Mouse (Mus musculus) liver, embryonic 15.5 days (tissue): ENCODE results near the gene Olfr49. TPM values are rescaled to one million over a fixed set of nuclear protein-coding genes. Genes with fewer than 3 reads are reported as not detected.

ENCODE experiments used
- ATAC-seq: fragments of 200-750 bp; cut with Nextera tagmentation; 2 replicates; pipeline ENCODE4 v1.8.0; 2017; ENCODE audit warnings: moderate number of reproducible peaks, mild to moderate bottlenecking, moderate library complexity; ENCODE audit not compliant: insufficient read depth
- H3K27ac ChIP-seq: fragments of 300-500 bp; sonication (generic); replicated peaks from 2 replicates; pipeline ENCODE4 v1.5.1; 2015; ENCODE audit warnings: mild to moderate bottlenecking, inconsistent platforms
- H3K27me3 ChIP-seq: fragments of 300-500 bp; sonication (generic); 2 replicates; pipeline ENCODE4 v1.6.1; 2015; ENCODE audit warnings: mild to moderate bottlenecking, inconsistent platforms
- H3K36me3 ChIP-seq: fragments of 300-500 bp; sonication (generic); replicated peaks from 2 replicates; pipeline ENCODE4 v1.6.1; 2015; ENCODE audit warnings: moderate library complexity, mild to moderate bottlenecking, inconsistent platforms
- H3K4me1 ChIP-seq: fragments of 300-500 bp; sonication (generic); replicated peaks from 2 replicates; pipeline ENCODE4 v1.6.1; 2015; ENCODE audit warnings: inconsistent platforms
- H3K4me2 ChIP-seq: fragments of 300-500 bp; sonication (generic); 2 replicates; pipeline ENCODE4 v1.6.1; 2015; ENCODE audit warnings: moderate library complexity, mild to moderate bottlenecking, inconsistent platforms
- H3K4me3 ChIP-seq: fragments of 300-500 bp; sonication (generic); replicated peaks from 2 replicates; pipeline ENCODE4 v1.5.1; 2015; ENCODE audit warnings: mild to moderate bottlenecking, inconsistent platforms
- H3K9ac ChIP-seq: fragments of 300-500 bp; sonication (generic); 2 replicates; pipeline ENCODE4 v1.6.1; 2015; ENCODE audit warnings: moderate library complexity, mild to moderate bottlenecking, inconsistent platforms
- H3K9me3 ChIP-seq: fragments of 300-500 bp; sonication (generic); replicated peaks from 2 replicates; pipeline ENCODE4 v1.6.1; 2016; ENCODE audit warnings: inconsistent platforms
- WGBS: fragments of 180-500 bp; shearing (Covaris S2); methylation state at CpG from one replicate; pipeline ENCODE4 v1.1.7; 2015; ENCODE audit warnings: mixed read lengths; ENCODE audit not compliant: insufficient replicate concordance; 5-methylcytosine and 5-hydroxymethylcytosine counted together
- polyA plus RNA-seq: library from polyadenylated mRNA; unstranded; fragments of >200 nt; fragmentation: Nextera tagmentation; extraction: Ambion mirVana; gene quantifications from 2 replicates; pipeline ENCODE4 v1.2.1, GENCODE M21; 2015

The Olfr49 gene
- polyA plus RNA-seq, 1 experiment from 2014 or later: not detected

- Histone ChIP-seq H3K4me2 (peak overlapping the region; percentile 93), H3K27ac (no peak overlapping the region), H3K36me3 (no peaks in the 10 kb centered on the region; the same call in 1 of the 2 replicates), H3K9me3 (no peaks in the 10 kb centered on the region), H3K9ac (no peak overlapping the region; the same call in 1 of the 2 replicates), H3K4me3 (peak overlapping the region; percentile 71), H3K4me1 (peaks cover 32% of the 10 kb centered on the region), H3K27me3 (no peaks in the 10 kb centered on the region)
- no peak for ATAC-seq
- 61% methylated on average over 2 of the region's 2 CpGs for WGBS
These were observed 24.5 kb downstream of the Olfr49 start for GRCm38 (mm10) chr14:54260196-54260595.

- Histone ChIP-seq H3K4me1 (peaks cover 37% of the 10 kb centered on the region), H3K4me3 (peak overlapping the region; percentile 71), H3K27ac (peak overlapping the region; percentile 82; the same call in 1 of the 2 replicates), H3K9me3 (no peaks in the 10 kb centered on the region), H3K9ac (peak overlapping the region; percentile 74), H3K36me3 (no peaks in the 10 kb centered on the region; the same call in 1 of the 2 replicates), H3K27me3 (no peaks in the 10 kb centered on the region), H3K4me2 (peak overlapping the region; percentile 93)
- 18% methylated on average over 8 of the region's 8 CpGs for whole genome bisulfite sequencing
- no peak for ATAC-seq
These were observed 25.0 kb downstream of the Olfr49 start for GRCm38 (mm10) chr14:54259722-54260085.

- H3K4me2 ChIP-seq: peak overlapping the region; percentile 93
- 1% methylated on average over 35 of the region's 35 CpGs for WGBS
- H3K4me1 ChIP-seq: peaks cover 43% of the 10 kb centered on the region
- peak overlapping the region; percentile 82 for H3K27ac ChIP-seq
- peak overlapping the region; percentile 71 for H3K4me3 ChIP-seq
- no peaks in the 10 kb centered on the region for H3K27me3 ChIP-seq
- peak overlapping the region; percentile 74 for H3K9ac ChIP-seq
- ATAC-seq: peak; percentile 90
- H3K36me3 ChIP-seq: no peaks in the 10 kb centered on the region; the same call in 1 of the 2 replicates
- no peaks in the 10 kb centered on the region for H3K9me3 ChIP-seq
These were observed 25.6 kb downstream of the Olfr49 start for GRCm38 (mm10) chr14:54259003-54259721.

GRCm38 (mm10) chr14:54258131-54258670 is 26.5 kb downstream of the Olfr49 start:
- ATAC-seq: no peak
- peak overlapping the region; percentile 93 for H3K4me2 ChIP-seq
- H3K27me3 ChIP-seq: no peaks in the 10 kb centered on the region
- peaks cover 44% of the 10 kb centered on the region for H3K4me1 ChIP-seq
- 47% methylated on average over 7 of the region's 7 CpGs for WGBS
- H3K27ac ChIP-seq: peak overlapping the region; percentile 82
- H3K9ac ChIP-seq: no peak overlapping the region
- H3K9me3 ChIP-seq: no peaks in the 10 kb centered on the region
- no peaks in the 10 kb centered on the region for H3K36me3 ChIP-seq
- peak overlapping the region; percentile 71; the same call in 1 of the 2 replicates for H3K4me3 ChIP-seq

- Histone ChIP-seq H3K4me1 (peaks cover 63% of the 10 kb centered on the region), H3K9me3 (no peaks in the 10 kb centered on the region), H3K4me3 (peak overlapping the region; percentile 91), H3K9ac (peak overlapping the region; percentile 87), H3K4me2 (peak overlapping the region; percentile 86), H3K36me3 (no peaks in the 10 kb centered on the region), H3K27ac (peak overlapping the region; percentile 97), H3K27me3 (no peaks in the 10 kb centered on the region)
- WGBS: 45% methylated on average over 12 of the region's 12 CpGs
- no peak for ATAC-seq
These were observed 30.0 kb downstream of the Olfr49 start for GRCm38 (mm10) chr14:54254670-54255202.

GRCm38 (mm10) chr14:54253741-54254291 is 30.9 kb downstream of the Olfr49 start, which contains the start of the genes Dad1 and Abhd4:
TSS of gene Dad1 (minus strand) at chr14:54254104.
TSS of gene Abhd4 (plus strand) at chr14:54254188.
- no peaks in the 10 kb centered on the region for H3K36me3 ChIP-seq
- H3K9ac ChIP-seq: peak within 1 kb of the TSS; percentile 87
- peak within 1 kb of the TSS; percentile 91 for H3K4me3 ChIP-seq
- no peaks in the 10 kb centered on the region for H3K9me3 ChIP-seq
- peak within 1 kb of the TSS; percentile 86 for H3K4me2 ChIP-seq
- no peaks in the 10 kb centered on the region for H3K27me3 ChIP-seq
- peaks cover 63% of the 10 kb centered on the region for H3K4me1 ChIP-seq
- ATAC-seq: peak; percentile 100
- peak within 1 kb of the TSS; percentile 97 for H3K27ac ChIP-seq
- under 1% methylated on average over 39 of the region's 39 CpGs for WGBS

- H3K4me1 ChIP-seq: peaks cover 51% of the 10 kb centered on the region
- no peaks in the 10 kb centered on the region for H3K27me3 ChIP-seq
- H3K9ac ChIP-seq: no peak overlapping the region
- peaks cover 18% of the 10 kb centered on the region for H3K36me3 ChIP-seq
- no peak for ATAC-seq
- no peaks in the 10 kb centered on the region for H3K9me3 ChIP-seq
- no peak overlapping the region for H3K27ac ChIP-seq
- H3K4me2 ChIP-seq: no peak overlapping the region
- no peak overlapping the region for H3K4me3 ChIP-seq
- WGBS: 56% methylated on average over 4 of the region's 4 CpGs
These were observed 34.6 kb downstream of the Olfr49 start for GRCm38 (mm10) chr14:54250122-54250521.

- Histone ChIP-seq H3K4me2 (no peak overlapping the region), H3K4me3 (no peak overlapping the region), H3K27me3 (no peaks in the 10 kb centered on the region), H3K9ac (no peak overlapping the region), H3K4me1 (peaks cover 43% of the 10 kb centered on the region), H3K27ac (no peak overlapping the region), H3K9me3 (no peaks in the 10 kb centered on the region), H3K36me3 (peaks cover 23% of the 10 kb centered on the region)
- no peak for ATAC-seq
- WGBS: 72% methylated on average over 9 of the region's 9 CpGs
These were observed 35.4 kb downstream of the Olfr49 start for GRCm38 (mm10) chr14:54249326-54249725.

- ATAC-seq: no peak
- Histone ChIP-seq H3K27ac (no peak overlapping the region), H3K4me2 (no peak overlapping the region), H3K4me3 (no peak overlapping the region), H3K4me1 (peaks cover 26% of the 10 kb centered on the region), H3K36me3 (peaks cover 48% of the 10 kb centered on the region), H3K27me3 (no peaks in the 10 kb centered on the region), H3K9ac (no peak overlapping the region), H3K9me3 (no peaks in the 10 kb centered on the region)
- 64% methylated on average over 3 of the region's 3 CpGs for WGBS
These were observed 38.5 kb downstream of the Olfr49 start for GRCm38 (mm10) chr14:54246232-54246631.

- no peak overlapping the region for H3K27ac ChIP-seq
- no peaks in the 10 kb centered on the region for H3K27me3 ChIP-seq
- peaks cover 6% of the 10 kb centered on the region for H3K4me1 ChIP-seq
- no peak for ATAC-seq
- no peak overlapping the region for H3K9ac ChIP-seq
- H3K9me3 ChIP-seq: no peaks in the 10 kb centered on the region
- no peak overlapping the region for H3K4me3 ChIP-seq
- no peak overlapping the region for H3K4me2 ChIP-seq
- 79% methylated on average over 3 of the region's 3 CpGs for WGBS
- peaks cover 62% of the 10 kb centered on the region for H3K36me3 ChIP-seq
These were observed 40.6 kb downstream of the Olfr49 start for GRCm38 (mm10) chr14:54244183-54244582.

- H3K9me3 ChIP-seq: no peaks in the 10 kb centered on the region
- WGBS: 79% methylated on average over 5 of the region's 5 CpGs
- no peak overlapping the region for H3K4me3 ChIP-seq
- H3K27me3 ChIP-seq: no peaks in the 10 kb centered on the region
- no peak overlapping the region for H3K4me2 ChIP-seq
- no peak overlapping the region for H3K27ac ChIP-seq
- H3K9ac ChIP-seq: no peak overlapping the region
- no peaks in the 10 kb centered on the region; the same call in 1 of the 2 replicates for H3K4me1 ChIP-seq
- no peak for ATAC-seq
- peaks cover 63% of the 10 kb centered on the region for H3K36me3 ChIP-seq
These were observed 44.2 kb downstream of the Olfr49 start for GRCm38 (mm10) chr14:54240542-54240941.
